ENCODE assay signal across 8 mouse cellular contexts in genomic region chr14:21847381-21848165, GRCm38 (mm10). TPM values are rescaled to one million over a fixed set of nuclear protein-coding genes. Genes with fewer than 3 reads are reported as not detected.
DNase-seq lines count a peak whose midpoint lies in the region; ATAC-seq and TF ChIP-seq lines count a peak whose summit lies in the region.

No protein-coding gene starts in this region.

- TF ChIP-seq POLR2A in limb, embryonic 14.5 days (IDR thresholded peaks at IDR 0.05; ENCODE audit: borderline replicate concordance, extremely low read depth, insufficient read depth, insufficient read length), result no peak

- peak overlapping the region; percentile 75 for H3K9ac ChIP-seq in embryonic facial prominence, embryonic 13.5 days
- H3K9ac ChIP-seq in hindbrain, embryonic 13.5 days, result peak overlapping the region; percentile 88
- peak overlapping the region; percentile 52 for H3K9ac ChIP-seq in limb, embryonic 14.5 days (ENCODE audit: low read depth, low read length, severe bottlenecking)
- H3K9ac ChIP-seq in midbrain, embryonic 15.5 days, result peak overlapping the region; percentile 85

- H3K36me3 ChIP-seq in embryonic facial prominence, embryonic 13.5 days, result peaks cover 43% of the 10 kb centered on the region
- H3K36me3 ChIP-seq in hindbrain, embryonic 13.5 days, result peaks cover 39% of the 10 kb centered on the region
- H3K36me3 ChIP-seq in limb, embryonic 14.5 days (ENCODE audit: control insufficient read depth, insufficient read depth, low read length), result peaks cover 45% of the 10 kb centered on the region
- H3K36me3 ChIP-seq in midbrain, embryonic 15.5 days (replicated peaks), result peaks cover 13% of the 10 kb centered on the region

- peak; percentile 26 for DNase-seq in gastrocnemius, postnatal 14 days
- no peak for DNase-seq in gastrocnemius, postnatal 10 days
- peak; percentile 89 for DNase-seq in R1 (ENCODE audit: low read depth, low spot score)
- DNase-seq in limb, embryonic 14.5 days (ENCODE audit: low spot score), result peak; percentile 80
- DNase-seq in testis, postnatal 10 days (ENCODE audit: low spot score), result peak; percentile 72

- peak overlapping the region; percentile 66 for H3K4me3 ChIP-seq in embryonic facial prominence, embryonic 13.5 days
- peak overlapping the region; percentile 75 for H3K4me3 ChIP-seq in hindbrain, embryonic 13.5 days
- peak overlapping the region; percentile 49 for H3K4me3 ChIP-seq in limb, embryonic 14.5 days (replicated peaks; ENCODE audit: low read length)
- H3K4me3 ChIP-seq in midbrain, embryonic 15.5 days, result peak overlapping the region; percentile 76

- no peaks in the 10 kb centered on the region for H3K9me3 ChIP-seq in embryonic facial prominence, embryonic 13.5 days
- H3K9me3 ChIP-seq in hindbrain, embryonic 13.5 days, result no peaks in the 10 kb centered on the region
- no peaks in the 10 kb centered on the region for H3K9me3 ChIP-seq in limb, embryonic 14.5 days (ENCODE audit: control insufficient read depth, low read length)
- H3K9me3 ChIP-seq in midbrain, embryonic 15.5 days, result no peaks in the 10 kb centered on the region

- peaks cover 23% of the 10 kb centered on the region for H3K4me1 ChIP-seq in embryonic facial prominence, embryonic 13.5 days
- peaks cover 41% of the 10 kb centered on the region for H3K4me1 ChIP-seq in hindbrain, embryonic 13.5 days (replicated peaks)
- H3K4me1 ChIP-seq in limb, embryonic 14.5 days (ENCODE audit: control insufficient read depth, insufficient read depth, low read length), result peaks cover 12% of the 10 kb centered on the region
- peaks cover 17% of the 10 kb centered on the region for H3K4me1 ChIP-seq in midbrain, embryonic 15.5 days

- ATAC-seq in embryonic facial prominence, embryonic 13.5 days (ENCODE audit: insufficient number of reproducible peaks, insufficient read depth, low FRiP score, low TSS enrichment, low read depth), result peak; percentile 69
- peak; percentile 48 for ATAC-seq in hindbrain, embryonic 13.5 days (ENCODE audit: low FRiP score)
- ATAC-seq in limb, embryonic 14.5 days (ENCODE audit: low FRiP score, low read depth), result peak; percentile 73
- peak; percentile 40 for ATAC-seq in midbrain, embryonic 15.5 days (replicated peaks)

- intact Hi-C loops in gastrocnemius, postnatal 14 days (cut with DNase I; ENCODE audit: low total_unique reads), result loop anchor here (5.0 to 10.0 kb wide), 2 partner anchors 35 to 733 kb away; no protein-coding TSS in a partner anchor

- H3K4me2 ChIP-seq in embryonic facial prominence, embryonic 13.5 days, result peak overlapping the region; percentile 100
- peak overlapping the region; percentile 99 for H3K4me2 ChIP-seq in hindbrain, embryonic 13.5 days
- H3K4me2 ChIP-seq in limb, embryonic 14.5 days (replicated peaks; ENCODE audit: low read depth, low read length, severe bottlenecking), result peak overlapping the region; percentile 100
- H3K4me2 ChIP-seq in midbrain, embryonic 15.5 days, result peak overlapping the region; percentile 100

- no peaks in the 10 kb centered on the region for H3K27me3 ChIP-seq in embryonic facial prominence, embryonic 13.5 days
- H3K27me3 ChIP-seq in hindbrain, embryonic 13.5 days, result no peaks in the 10 kb centered on the region
- no peaks in the 10 kb centered on the region for H3K27me3 ChIP-seq in limb, embryonic 14.5 days (ENCODE audit: control insufficient read depth, insufficient read depth, low read length)
- H3K27me3 ChIP-seq in midbrain, embryonic 15.5 days (replicated peaks), result no peaks in the 10 kb centered on the region

- under 1% methylated on average over 50 of the region's 50 CpGs for WGBS in embryonic facial prominence, embryonic 13.5 days
- under 1% methylated on average over 50 of the region's 50 CpGs for WGBS in hindbrain, embryonic 13.5 days
- 0% methylated on average over 47 of the region's 50 CpGs for WGBS in limb, embryonic 14.5 days
- under 1% methylated on average over 50 of the region's 50 CpGs for WGBS in midbrain, embryonic 15.5 days

- peak overlapping the region; percentile 82 for H3K27ac ChIP-seq in embryonic facial prominence, embryonic 13.5 days
- H3K27ac ChIP-seq in hindbrain, embryonic 13.5 days, result peak overlapping the region; percentile 55
- peak overlapping the region; percentile 43; the same call in 1 of the 2 replicates for H3K27ac ChIP-seq in limb, embryonic 14.5 days (replicated peaks; ENCODE audit: low read depth, low read length)
- H3K27ac ChIP-seq in midbrain, embryonic 15.5 days, result peak overlapping the region; percentile 55

RNA-seq across cellular contexts. Expression of gene Comtd1, which starts 1.2 kb away (rescaled TPM):
- 1 to 10 TPM; 6.1 to 9.7 TPM for total RNA-seq in gastrocnemius, postnatal 14 days (2021)
- 10 to 100 TPM; 10.3 to 11.1 TPM for total RNA-seq in gastrocnemius, postnatal 10 days (2021)
- 21.4 and 21.5 TPM in 2 replicates for polyA plus RNA-seq in embryonic facial prominence, embryonic 13.5 days (2015; fragmentation: Nextera tagmentation; extraction: Ambion mirVana)
- polyA plus RNA-seq in hindbrain, embryonic 13.5 days (2015; fragmentation: Nextera tagmentation; extraction: Ambion mirVana), result 34.2 TPM in 2 replicates
- 16.0 and 18.0 TPM in 2 replicates for polyA plus RNA-seq in limb, embryonic 14.5 days (2012; rRNA removed)
- 24.7 and 26.5 TPM in 2 replicates for polyA plus RNA-seq in limb, embryonic 14.5 days (2014; fragmentation: Nextera tagmentation; extraction: Ambion mirVana)
- 52.3 and 54.4 TPM in 2 replicates for polyA plus RNA-seq in midbrain, embryonic 15.5 days (2015; fragmentation: Nextera tagmentation; extraction: Ambion mirVana)

RNA-seq across cellular contexts. Expression of gene Vdac2, which starts 22.5 kb away (rescaled TPM):
- total RNA-seq in gastrocnemius, postnatal 14 days (2021), result 100 to 1,000 TPM; 298 to 320 TPM
- 100 to 1,000 TPM; 308 to 335 TPM for total RNA-seq in gastrocnemius, postnatal 10 days (2021)
- 209 and 221 TPM in 2 replicates for polyA plus RNA-seq in embryonic facial prominence, embryonic 13.5 days (2015; fragmentation: Nextera tagmentation; extraction: Ambion mirVana)
- 250 and 265 TPM in 2 replicates for polyA plus RNA-seq in hindbrain, embryonic 13.5 days (2015; fragmentation: Nextera tagmentation; extraction: Ambion mirVana)
- polyA plus RNA-seq in limb, embryonic 14.5 days (2012; rRNA removed), result 146 and 150 TPM in 2 replicates
- 215 and 226 TPM in 2 replicates for polyA plus RNA-seq in limb, embryonic 14.5 days (2014; fragmentation: Nextera tagmentation; extraction: Ambion mirVana)
- polyA plus RNA-seq in midbrain, embryonic 15.5 days (2015; fragmentation: Nextera tagmentation; extraction: Ambion mirVana), result 265 and 272 TPM in 2 replicates
